Mouse (Mus musculus) brown adipose tissue, adult 24 weeks (tissue): ENCODE results near the gene Spns1. TPM values are rescaled to one million over a fixed set of nuclear protein-coding genes. Genes with fewer than 3 reads are reported as not detected.

Experiments
- H3K27ac ChIP-seq: fragments of 200-500 bp; replicated peaks from 2 replicates; pipeline ENCODE4 v1.5.1; 2012; ENCODE audit warnings: low read depth, mild to moderate bottlenecking, low read length
- H3K4me1 ChIP-seq: fragments of 200-500 bp; 2 replicates; pipeline ENCODE4 v1.6.1; 2012; ENCODE audit warnings: low read length, mixed read lengths; ENCODE audit not compliant: control insufficient read depth, insufficient read depth, insufficient read length
- H3K4me3 ChIP-seq: fragments of 200-500 bp; 2 replicates; pipeline ENCODE4 v1.5.1; 2012; ENCODE audit warnings: low read depth, mild to moderate bottlenecking, low read length, moderate library complexity; ENCODE audit not compliant: insufficient read depth
- polyA plus RNA-seq: library from polyadenylated mRNA; stranded (reverse); fragments of >200 nt; gene quantifications from 2 replicates; pipeline ENCODE4 v1.2.4, GENCODE M21; 2012; ENCODE audit not compliant: missing spikeins, insufficient read depth, insufficient read length

Gene Spns1
- polyA plus RNA-seq, 1 experiment = 10.1 TPM

DNA sequence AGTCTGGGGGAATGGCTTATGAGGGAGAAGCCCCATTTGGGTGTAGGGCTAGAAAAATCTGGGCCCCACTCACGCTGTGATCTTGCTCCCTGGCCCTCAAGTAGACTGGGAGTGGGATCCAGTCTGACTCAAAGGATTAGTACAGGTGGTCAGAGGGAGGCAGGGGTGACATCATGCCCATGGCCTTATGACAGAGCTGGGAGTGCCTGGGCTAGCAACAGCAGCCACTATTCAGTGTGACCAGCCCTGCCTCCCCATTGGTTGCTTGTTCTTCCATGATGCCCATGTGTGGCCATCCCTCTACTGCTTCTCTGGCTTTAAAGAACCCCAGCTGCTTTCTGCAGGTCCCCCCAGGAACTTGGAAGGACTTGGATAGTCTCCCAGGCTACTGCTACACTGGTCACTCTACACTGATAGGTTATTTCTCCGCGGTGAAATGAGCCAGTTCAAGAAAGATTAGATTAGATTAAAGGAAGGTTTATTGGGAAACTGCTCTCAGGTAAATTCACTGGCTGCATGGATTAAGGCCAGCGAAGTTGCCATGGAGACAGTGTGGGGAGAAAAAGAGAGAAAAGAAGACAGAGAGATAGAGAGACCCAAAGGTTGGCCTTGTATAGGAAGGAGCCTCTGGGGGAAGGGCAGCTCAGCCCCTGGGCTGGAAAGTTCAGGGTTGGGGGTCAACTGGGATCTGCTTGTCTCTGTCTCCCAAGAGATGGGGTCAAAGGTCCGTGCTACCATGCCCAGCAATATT lies 21.2 kb downstream of the Spns1 start:
- Histone ChIP-seq H3K4me1 (no peaks in the 10 kb centered on the region), H3K27ac (no peak overlapping the region), H3K4me3 (no peak overlapping the region)

GRCm38 (mm10) chr7:126354738-126355614 lies 22.3 kb downstream of the Spns1 start:
- Histone ChIP-seq H3K27ac (no peak overlapping the region), H3K4me1 (no peaks in the 10 kb centered on the region), H3K4me3 (no peak overlapping the region)

GRCm38 (mm10) chr7:126353994-126354365 lies 23.3 kb downstream of the Spns1 start:
- no peak overlapping the region for H3K4me3 ChIP-seq
- H3K4me1 ChIP-seq = no peaks in the 10 kb centered on the region
- no peak overlapping the region for H3K27ac ChIP-seq

DNA sequence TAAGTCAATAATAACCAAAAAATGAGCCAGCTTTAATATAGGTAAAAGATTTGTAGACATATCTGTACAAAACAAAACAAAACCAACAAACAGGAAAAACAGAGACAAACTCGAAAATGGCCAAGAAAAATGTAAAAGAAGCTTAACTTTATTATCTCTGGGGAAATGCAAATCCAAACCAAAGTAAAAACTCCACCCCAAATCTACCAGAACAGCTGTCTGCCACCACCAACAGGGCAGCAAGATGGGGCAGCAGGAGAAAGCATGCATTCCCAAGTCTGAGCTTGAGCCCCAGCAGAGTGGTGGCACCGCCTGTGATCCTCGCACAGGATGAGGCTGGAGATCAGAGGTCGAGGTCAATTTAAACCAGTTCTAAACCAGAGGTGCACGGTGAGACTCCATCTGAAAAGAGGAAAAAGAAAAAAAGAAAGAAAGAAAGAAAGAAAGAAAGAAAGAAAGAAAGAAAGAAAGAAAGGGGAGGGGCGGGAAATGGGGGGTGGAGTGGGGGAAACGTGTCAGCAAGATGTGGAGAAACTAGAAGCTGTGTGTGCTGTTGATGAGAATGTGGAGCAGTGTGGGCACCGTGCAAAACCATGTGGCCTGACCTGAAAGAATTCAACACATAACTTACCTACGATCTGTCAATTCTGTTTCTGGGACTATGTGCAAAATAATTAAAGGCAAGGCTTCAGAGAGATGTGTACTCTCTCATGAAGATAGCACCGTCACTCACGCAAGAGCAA lies 23.8 kb downstream of the Spns1 start:
- Histone ChIP-seq H3K27ac (no peak overlapping the region), H3K4me1 (no peaks in the 10 kb centered on the region), H3K4me3 (no peak overlapping the region)

- Histone ChIP-seq H3K4me3 (no peak overlapping the region), H3K27ac (no peak overlapping the region), H3K4me1 (no peaks in the 10 kb centered on the region)
These were observed 25.8 kb downstream of the Spns1 start for GRCm38 (mm10) chr7:126351419-126351951.

DNA sequence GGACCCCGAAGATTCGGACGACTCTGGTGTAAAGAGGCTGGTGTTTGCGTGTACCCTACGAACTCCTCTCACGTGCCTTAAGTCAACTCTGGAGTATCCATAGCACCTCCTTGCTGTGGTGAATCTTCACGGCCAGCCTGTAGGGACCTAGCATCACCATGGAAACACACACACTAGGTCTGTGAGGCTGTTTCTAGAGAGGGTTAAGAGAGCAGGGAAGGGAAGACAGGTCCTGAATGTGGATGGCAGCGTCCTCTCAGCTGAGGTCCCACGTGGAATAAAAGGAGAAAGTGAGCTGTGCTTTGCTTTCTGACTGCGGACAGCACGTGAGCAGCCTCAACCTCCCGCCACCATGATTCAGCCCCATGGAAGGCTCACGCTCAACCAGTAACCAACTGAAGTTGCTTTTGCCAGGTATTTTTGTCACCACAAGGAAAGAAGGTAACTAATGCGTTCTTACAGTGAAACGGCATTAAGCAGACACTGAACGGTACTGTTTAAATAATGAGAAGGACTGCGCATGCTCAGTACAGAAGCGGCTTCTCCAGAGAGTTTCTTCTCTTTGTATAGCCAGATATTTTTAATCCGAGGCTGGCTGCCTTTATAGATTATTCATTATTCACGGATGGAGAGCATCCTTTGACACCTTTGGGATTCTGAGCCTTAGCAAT lies 26.4 kb downstream of the Spns1 start:
- no peaks in the 10 kb centered on the region for H3K4me1 ChIP-seq
- H3K4me3 ChIP-seq = no peak overlapping the region
- H3K27ac ChIP-seq = no peak overlapping the region

DNA sequence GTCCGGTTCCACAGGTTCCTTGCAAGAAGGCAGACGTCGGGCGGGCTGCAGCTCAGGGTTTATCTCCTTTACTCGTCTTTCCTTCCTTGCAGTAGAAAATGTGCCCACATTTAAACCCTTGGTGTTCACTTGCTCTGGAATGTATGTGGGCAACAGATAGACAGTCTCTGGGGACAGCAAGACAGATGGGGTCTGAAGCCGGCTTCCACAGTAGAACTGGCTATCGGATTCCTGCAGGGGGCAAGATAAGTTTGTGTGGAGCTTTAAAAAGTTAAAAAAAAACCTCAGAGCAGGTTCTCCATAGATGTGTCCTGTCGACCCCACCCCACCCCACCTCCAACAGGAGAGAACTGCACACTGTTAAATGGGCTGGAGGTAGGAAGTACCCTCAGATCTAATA lies 29.0 kb downstream of the Spns1 start:
- no peaks in the 10 kb centered on the region for H3K4me1 ChIP-seq
- no peak overlapping the region for H3K4me3 ChIP-seq
- H3K27ac ChIP-seq = no peak overlapping the region

DNA sequence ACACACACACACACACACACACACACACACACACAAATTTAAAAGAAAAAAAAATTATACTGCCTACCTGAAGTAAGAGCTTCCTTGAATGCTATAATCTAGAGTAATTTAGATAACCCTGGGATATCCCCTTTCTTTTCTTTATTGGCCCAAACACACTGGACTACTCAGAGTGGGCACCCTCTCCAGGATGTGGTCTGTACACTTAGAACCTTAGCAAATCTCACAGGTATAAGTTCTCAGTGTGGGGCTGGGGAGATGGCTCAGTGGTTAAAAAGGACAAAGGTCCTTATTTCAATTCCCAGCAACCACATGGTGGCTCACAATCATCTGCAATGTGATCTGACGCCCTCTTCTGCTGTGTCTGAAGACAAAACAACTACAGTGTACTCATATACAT lies 30.2 kb downstream of the Spns1 start:
- Histone ChIP-seq H3K27ac (no peak overlapping the region), H3K4me1 (no peaks in the 10 kb centered on the region)

DNA sequence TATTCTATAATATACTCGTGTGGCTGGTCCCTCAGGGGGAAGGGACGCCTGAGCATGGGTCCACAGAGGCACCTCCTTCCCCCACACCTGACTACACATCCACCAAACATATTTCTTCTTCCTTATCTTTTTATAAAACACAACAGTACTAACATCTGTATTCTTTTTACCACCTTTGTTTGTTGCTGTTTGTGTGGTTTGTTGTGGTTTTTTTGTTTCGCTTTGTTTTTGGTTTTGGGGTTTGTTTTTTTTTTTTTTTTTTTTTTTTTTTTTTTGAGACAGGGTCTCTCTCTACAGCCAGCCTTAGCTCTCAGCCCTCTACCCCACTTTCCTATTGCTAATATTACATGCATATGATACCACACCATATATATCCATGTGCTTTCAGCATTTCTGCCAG lies 31.3 kb downstream of the Spns1 start:
- H3K4me1 ChIP-seq = no peaks in the 10 kb centered on the region
- no peak overlapping the region for H3K27ac ChIP-seq
- no peak overlapping the region for H3K4me3 ChIP-seq

More for the DNA sequence above, 30.2 kb downstream of the Spns1 start:
- H3K4me3 ChIP-seq = no peak overlapping the region

- H3K4me3 ChIP-seq = no peak overlapping the region
These were observed 31.7 kb downstream of the Spns1 start for GRCm38 (mm10) chr7:126345557-126345956.

GRCm38 (mm10) chr7:126340896-126341295 lies 36.4 kb downstream of the Spns1 start:
- Histone ChIP-seq H3K27ac (no peak overlapping the region), H3K4me3 (no peak overlapping the region), H3K4me1 (no peaks in the 10 kb centered on the region)

More at GRCm38 (mm10) chr7:126345557-126345956, 31.7 kb downstream of the Spns1 start:
- Histone ChIP-seq H3K4me1 (no peaks in the 10 kb centered on the region), H3K27ac (no peak overlapping the region)

GRCm38 (mm10) chr7:126340206-126340618 lies 37.0 kb downstream of the Spns1 start:
- H3K4me3 ChIP-seq = no peak overlapping the region
- H3K4me1 ChIP-seq = no peaks in the 10 kb centered on the region
- H3K27ac ChIP-seq = no peak overlapping the region

- no peaks in the 10 kb centered on the region for H3K4me1 ChIP-seq
- H3K27ac ChIP-seq = no peak overlapping the region
- no peak overlapping the region for H3K4me3 ChIP-seq
These were observed 37.7 kb downstream of the Spns1 start for GRCm38 (mm10) chr7:126339521-126339971.

DNA sequence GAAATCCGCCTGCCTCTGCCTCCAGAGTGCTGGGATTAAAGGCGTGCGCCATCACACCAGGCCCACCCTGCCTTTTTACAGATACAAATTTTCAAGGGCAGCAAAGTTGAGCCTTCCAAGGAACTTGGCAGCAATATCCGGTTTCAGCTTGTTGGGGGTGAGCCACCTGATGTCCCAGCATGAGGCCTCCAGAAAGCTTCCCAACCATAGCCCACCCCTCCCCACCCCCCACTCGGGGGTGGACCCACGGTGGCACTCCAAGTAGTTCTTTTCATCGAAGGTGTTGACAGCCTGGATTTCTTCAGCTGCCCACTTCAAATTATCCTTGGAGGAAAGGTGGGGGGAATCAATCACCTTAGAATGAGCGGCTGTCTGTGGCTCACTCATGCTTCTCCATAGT lies 38.3 kb downstream of the Spns1 start:
- Histone ChIP-seq H3K4me3 (no peak overlapping the region), H3K27ac (no peak overlapping the region), H3K4me1 (no peaks in the 10 kb centered on the region)
